Mouse (Mus musculus) spleen, adult 2 months (tissue): Measurements from ENCODE around the gene Xrcc4. TPM values are rescaled to one million over a fixed set of nuclear protein-coding genes. Genes with fewer than 3 reads are reported as not detected.

Source experiments
- DNase-seq, 2 experiments: peaks; one replicate each; pipeline versions ENCODE4 v3.0.0 to v3.0.0-alpha.2; 2012 to 2021; ENCODE audit warnings: low spot score in 2 of 2, low read depth in 1 of 2
- H3K27ac ChIP-seq: fragments of 200-500 bp; 2 replicates; pipeline ENCODE4 v1.5.1; 2012; ENCODE audit warnings: low read length, inconsistent platforms; ENCODE audit not compliant: insufficient read depth
- H3K27me3 ChIP-seq: fragments of 200-500 bp; 2 replicates; pipeline ENCODE4 v1.6.1; 2012; ENCODE audit warnings: mild to moderate bottlenecking, moderate library complexity, low read length, inconsistent platforms; ENCODE audit not compliant: control insufficient read depth, insufficient read depth
- H3K36me3 ChIP-seq: fragments of 200-500 bp; 2 replicates; pipeline ENCODE4 v1.6.1; 2012; ENCODE audit warnings: mild to moderate bottlenecking, low read length, inconsistent platforms; ENCODE audit not compliant: control insufficient read depth, insufficient read depth
- H3K4me1 ChIP-seq: fragments of 200-500 bp; 2 replicates; pipeline ENCODE4 v1.6.1; 2011; ENCODE audit warnings: inconsistent platforms; ENCODE audit not compliant: control insufficient read depth, insufficient read depth, insufficient read length
- H3K4me3 ChIP-seq: fragments of 200-500 bp; 2 replicates; pipeline ENCODE4 v1.5.1; 2011; ENCODE audit warnings: mild to moderate bottlenecking, inconsistent platforms; ENCODE audit not compliant: insufficient read depth, insufficient read length; ENCODE audit errors: extremely low read depth
- CTCF ChIP-seq: fragments of 200-500 bp; IDR thresholded peaks from 2 replicates; pipeline ENCODE4 v1.5.1; 2011; ENCODE audit warnings: mild to moderate bottlenecking, inconsistent platforms; ENCODE audit not compliant: insufficient read depth, insufficient read length, insufficient replicate concordance; ENCODE audit errors: extremely low read depth
- POLR2A ChIP-seq: fragments of 200-500 bp; IDR thresholded peaks from 2 replicates; pipeline ENCODE4 v1.6.1; 2011; ENCODE audit warnings: low read depth, low read length, inconsistent platforms
- WGBS: fragments of 180-500 bp; shearing (Covaris S2); methylation state at CpG from one replicate; pipeline ENCODE4 v1.1.7; 2018; 5-methylcytosine and 5-hydroxymethylcytosine counted together
- polyA plus RNA-seq: library from polyadenylated mRNA; depleted of rRNA; stranded (reverse); fragments of >200 nt; gene quantifications from 2 replicates; pipeline ENCODE4 v1.2.3, GENCODE M21; 2012

Gene Xrcc4
- polyA plus RNA-seq, 1 experiment = 0.28 TPM

DNA sequence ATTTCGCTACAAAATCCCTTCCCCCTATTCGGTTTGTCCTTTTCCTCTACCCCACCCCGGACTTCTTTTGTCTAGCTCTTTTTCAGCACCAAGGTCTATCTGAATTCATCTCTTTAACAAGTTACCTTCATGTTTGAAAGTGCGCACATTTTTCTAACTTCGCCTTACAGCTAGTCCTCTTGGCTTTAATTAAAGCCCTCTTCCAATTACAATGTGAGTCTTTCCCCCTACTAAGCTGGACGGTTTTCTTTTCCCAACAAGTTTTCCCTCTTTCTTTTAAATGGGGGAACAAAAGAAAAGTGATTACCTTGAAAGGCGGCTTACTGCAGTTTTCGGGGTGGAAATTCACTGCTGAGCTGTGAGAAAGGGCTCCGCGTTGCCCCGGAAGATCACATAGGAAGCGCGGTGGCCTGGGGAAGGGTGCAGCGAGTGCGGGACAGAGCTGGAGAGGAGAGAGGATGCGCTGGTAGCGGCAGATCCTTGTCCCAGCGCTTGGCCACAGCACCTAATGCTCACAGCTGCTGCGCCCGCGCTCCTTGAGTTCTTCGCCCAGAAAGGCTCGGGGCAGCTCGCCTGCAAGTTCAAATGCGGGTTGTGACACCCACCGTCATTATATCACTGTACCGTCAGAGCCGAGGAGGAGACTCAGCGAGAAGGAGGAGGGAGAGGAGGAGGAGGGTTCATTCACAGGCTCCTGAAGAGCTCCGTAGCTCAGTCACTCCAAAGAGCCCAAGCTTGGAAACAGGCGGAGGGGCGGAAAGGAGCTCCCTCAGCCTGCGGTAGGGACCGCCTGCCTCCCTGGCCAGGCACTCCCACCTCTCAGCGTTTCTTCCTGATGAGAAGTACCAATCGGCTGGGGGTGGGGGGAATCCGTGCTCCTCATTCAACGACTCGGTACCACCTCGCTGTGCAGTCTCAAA, 347.4 kb downstream of the Xrcc4 start, which contains the start of gene Vcan:
Gene Vcan (minus strand): TSS at position 744 of the 920 bp plus-strand sequence.
- peaks cover 2% of the 10 kb centered on the region; the same call in 1 of the 2 replicates for H3K4me1 ChIP-seq
- H3K4me3 ChIP-seq = peak within 1 kb of the TSS; percentile 20; the same call in 1 of the 2 replicates
- H3K27ac ChIP-seq = no peak within 1 kb of the TSS
- peaks cover 14% of the 10 kb centered on the region for H3K27me3 ChIP-seq
- WGBS = 3% methylated on average over 40 of the region's 40 CpGs
- no peaks in the 10 kb centered on the region for H3K36me3 ChIP-seq
- no peak for TF ChIP-seq CTCF
- no peak for TF ChIP-seq POLR2A
- DNase-seq = peak in 1 of 2 experiments; percentile 3

DNA sequence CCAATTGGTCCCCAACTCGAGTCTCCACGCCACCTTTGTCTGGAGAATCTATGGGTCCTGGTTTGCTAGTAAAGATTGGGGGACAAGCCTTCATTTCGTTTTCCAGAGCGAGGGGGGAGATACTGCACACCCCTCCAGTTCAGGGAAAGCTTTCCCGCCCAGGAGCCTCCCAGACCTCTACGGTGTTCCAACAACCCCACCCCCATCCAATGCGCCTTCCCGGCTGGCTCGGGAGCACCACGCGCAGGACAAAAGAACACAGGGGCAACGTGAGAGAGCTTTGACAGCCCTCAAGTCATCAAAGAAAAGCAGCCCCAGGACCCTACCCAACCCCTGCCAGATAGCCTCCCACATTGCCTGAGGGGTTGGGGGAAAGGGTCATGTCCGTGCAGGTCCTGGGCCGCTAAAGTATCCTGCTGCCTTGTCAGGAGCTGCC, 348.3 kb downstream of the Xrcc4 start:
- no peak for DNase-seq
- Histone ChIP-seq H3K4me3 (peak overlapping the region; percentile 47; the same call in 1 of the 2 replicates), H3K27ac (no peak overlapping the region), H3K4me1 (peaks cover 2% of the 10 kb centered on the region; the same call in 1 of the 2 replicates), H3K36me3 (no peaks in the 10 kb centered on the region), H3K27me3 (peaks cover 14% of the 10 kb centered on the region)
- TF ChIP-seq CTCF = no peak
- TF ChIP-seq POLR2A = no peak
- 7% methylated on average over 14 of the region's 14 CpGs for WGBS

DNA sequence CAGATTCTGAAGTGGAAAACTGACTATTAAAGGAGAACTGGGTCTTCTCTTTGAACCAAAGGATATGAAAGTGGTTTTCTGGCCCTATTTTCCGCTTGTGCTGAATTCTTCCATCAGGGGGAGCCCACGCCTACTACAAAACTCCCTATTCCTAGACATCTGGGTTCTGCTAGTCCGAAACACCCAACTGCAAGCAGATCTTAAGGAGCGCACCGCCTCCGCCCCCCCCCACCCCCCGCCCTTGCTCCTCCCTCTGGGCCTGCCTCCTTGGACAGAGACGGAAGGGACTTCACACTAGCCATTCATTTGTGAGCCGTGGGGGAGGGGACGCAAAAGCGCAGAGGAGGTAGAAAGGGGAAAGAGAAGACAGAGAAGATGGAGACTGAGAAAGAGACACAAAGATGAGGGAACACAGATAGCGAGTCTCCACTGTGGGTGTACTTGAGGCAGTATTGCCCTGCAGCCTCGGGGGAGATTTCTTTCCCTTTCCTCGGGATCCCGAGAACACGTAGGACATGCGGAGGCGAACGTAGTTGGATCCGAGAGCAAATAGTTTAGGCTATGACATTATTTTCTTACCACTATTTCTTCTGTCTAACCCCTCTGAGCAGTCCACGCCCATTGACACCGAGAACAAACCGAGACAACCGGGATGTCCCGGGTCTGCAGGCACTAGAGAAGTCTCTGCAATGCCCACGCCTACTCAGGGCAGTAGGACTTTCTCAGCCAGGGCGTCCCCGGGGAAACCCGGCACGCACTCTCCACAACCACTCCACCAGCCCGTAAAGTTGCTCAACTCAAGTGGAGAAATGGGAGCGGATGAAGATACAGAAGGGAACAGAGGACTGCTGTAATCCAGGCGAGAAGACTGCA, 348.9 kb downstream of the Xrcc4 start:
- Histone ChIP-seq H3K27ac (no peak overlapping the region), H3K4me1 (peaks cover 2% of the 10 kb centered on the region; the same call in 1 of the 2 replicates), H3K4me3 (peak overlapping the region; percentile 76), H3K27me3 (peaks cover 14% of the 10 kb centered on the region), H3K36me3 (no peaks in the 10 kb centered on the region)
- peak in 1 of 2 experiments; percentile 14 for DNase-seq
- 2% methylated on average over 33 of the region's 33 CpGs for WGBS
- TF ChIP-seq POLR2A = no peak
- no peak; the same call in 1 of the 2 replicates for TF ChIP-seq CTCF

DNA sequence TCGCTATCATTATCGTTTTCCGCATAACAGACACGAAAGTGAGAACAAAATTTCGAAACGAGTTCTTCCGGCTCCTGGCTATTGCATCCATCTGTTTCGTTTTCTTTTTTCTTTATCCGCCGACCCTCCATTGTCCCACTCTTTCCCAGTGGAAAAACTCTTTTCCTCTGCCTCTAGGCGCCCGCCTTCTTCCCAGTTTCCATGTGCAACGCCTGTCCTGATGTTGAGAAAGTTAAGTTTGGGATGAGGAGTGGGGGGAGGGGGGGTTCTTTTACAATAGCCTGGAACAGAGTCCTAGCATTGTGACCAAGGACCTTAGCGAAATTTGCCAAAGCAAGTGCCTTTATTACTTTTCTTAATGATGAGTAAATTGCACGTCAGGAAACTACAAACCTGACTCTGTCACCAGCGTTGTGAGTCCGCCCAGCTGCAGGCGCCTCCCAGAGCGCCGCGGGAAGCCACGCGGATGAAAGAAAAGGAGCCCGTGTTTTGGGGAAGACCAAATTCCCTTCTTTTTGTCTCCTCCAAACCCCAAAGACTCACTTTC, 349.6 kb downstream of the Xrcc4 start:
- no peaks in the 10 kb centered on the region for H3K36me3 ChIP-seq
- no peak overlapping the region for H3K27ac ChIP-seq
- H3K4me1 ChIP-seq = peaks cover 2% of the 10 kb centered on the region; the same call in 1 of the 2 replicates
- peaks cover 14% of the 10 kb centered on the region for H3K27me3 ChIP-seq
- DNase-seq = no peak
- under 1% methylated on average over 24 of the region's 24 CpGs for WGBS
- TF ChIP-seq POLR2A = no peak
- TF ChIP-seq CTCF = no peak
- H3K4me3 ChIP-seq = peak overlapping the region; percentile 76

DNA sequence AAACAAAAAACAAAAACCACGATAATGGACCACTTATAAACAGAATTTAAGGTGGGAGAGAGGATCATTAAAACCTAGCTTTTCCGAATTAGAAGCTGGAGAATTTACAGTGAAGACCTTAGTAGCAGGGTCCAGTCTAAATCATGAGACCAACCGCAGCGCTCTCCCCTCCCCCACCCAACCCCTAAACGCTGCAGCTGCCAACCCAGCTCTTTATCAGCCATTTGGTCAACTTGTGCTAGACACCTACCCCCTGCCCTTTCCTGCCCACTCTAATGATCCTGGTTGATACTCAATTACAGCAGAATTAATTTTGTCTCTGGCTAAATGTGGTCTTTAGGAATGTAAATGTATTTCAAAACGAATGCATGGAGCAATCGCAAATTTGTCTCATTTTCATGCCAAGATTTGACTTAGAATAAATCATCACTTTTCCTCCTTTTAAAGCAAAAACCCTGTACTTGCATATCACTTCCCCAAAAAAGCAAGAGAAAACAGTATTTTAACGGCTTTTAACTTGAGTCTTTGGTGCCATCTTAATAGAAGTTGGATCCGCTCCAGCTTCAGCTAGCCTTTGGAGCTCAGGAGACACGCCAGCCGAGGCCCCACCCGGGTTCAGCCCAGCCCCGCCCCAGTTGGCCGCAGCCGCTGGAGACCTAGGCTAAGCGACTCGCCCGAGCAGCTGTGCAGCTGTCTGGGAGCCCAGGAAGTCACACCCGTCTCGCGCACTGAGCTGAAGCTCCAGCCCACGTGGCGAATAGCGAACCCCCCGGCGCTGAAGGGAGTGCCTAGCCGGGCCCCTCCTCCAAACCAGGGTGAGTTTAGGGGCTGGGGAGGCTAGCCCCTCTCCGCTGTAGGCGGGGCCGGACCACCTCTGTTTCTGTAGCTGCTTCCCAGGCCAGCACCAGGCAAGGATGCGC, 350.4 kb downstream of the Xrcc4 start:
- Histone ChIP-seq H3K4me3 (peak overlapping the region; percentile 76), H3K27ac (no peak overlapping the region), H3K36me3 (no peaks in the 10 kb centered on the region), H3K27me3 (peaks cover 14% of the 10 kb centered on the region), H3K4me1 (peaks cover 2% of the 10 kb centered on the region; the same call in 1 of the 2 replicates)
- peak in 1 of 2 experiments; percentile 66 for DNase-seq
- WGBS = 3% methylated on average over 31 of the region's 31 CpGs
- TF ChIP-seq POLR2A (no peak), CTCF (no peak)
